Mouse (Mus musculus) MEL (cell line): ENCODE measurements around the gene Dgke.

Source experiments
- BHLHE40 ChIP-seq: IDR thresholded peaks from 2 replicates; pipeline ENCODE4 v1.6.1; 2012; ENCODE audit warnings: low read depth, mild to moderate bottlenecking, inconsistent platforms, low read length, improper control_type of control experiment, borderline replicate concordance
- CTCF ChIP-seq, 3 experiments: IDR thresholded peaks in 2 of 3; conservative IDR thresholded peaks in 1 of 3; 2 replicates each; pipeline ENCODE4 v1.5.1; 2011 to 2012; ENCODE audit warnings: low read length in 3 of 3, low read depth in 2 of 3, mild to moderate bottlenecking in 2 of 3, improper control_type of control experiment in 1 of 3, inconsistent platforms in 1 of 3, mixed read lengths in 1 of 3, moderate library complexity in 1 of 3; ENCODE audit not compliant: control insufficient read depth in 1 of 3, insufficient read depth in 1 of 3, poor library complexity in 1 of 3, severe bottlenecking in 1 of 3

GRCm38 (mm10) chr11:89025603-89026002, 41.0 kb downstream of the Dgke start:
- TF ChIP-seq BHLHE40 (no peak), CTCF (IDR thresholded peaks at IDR 0.05 in 2 of 3, conservative IDR thresholded peaks at IDR 0.05 in 1 of 3; ENCODE audit: control insufficient read depth in 1 of 3, insufficient read depth in 1 of 3, low read depth in 2 of 3, low read length in 3 of 3, poor library complexity in 1 of 3, severe bottlenecking in 1 of 3) (no peak)
